Mouse (Mus musculus): ENCODE results near the gene Hist1h2ae.
"Not testable (repeated sequence)": the region's sequence is repeated elsewhere in the genome, so short reads cannot be mapped to it uniquely, and the experiment has no call there.

Hist1h2ae gene

DNA sequence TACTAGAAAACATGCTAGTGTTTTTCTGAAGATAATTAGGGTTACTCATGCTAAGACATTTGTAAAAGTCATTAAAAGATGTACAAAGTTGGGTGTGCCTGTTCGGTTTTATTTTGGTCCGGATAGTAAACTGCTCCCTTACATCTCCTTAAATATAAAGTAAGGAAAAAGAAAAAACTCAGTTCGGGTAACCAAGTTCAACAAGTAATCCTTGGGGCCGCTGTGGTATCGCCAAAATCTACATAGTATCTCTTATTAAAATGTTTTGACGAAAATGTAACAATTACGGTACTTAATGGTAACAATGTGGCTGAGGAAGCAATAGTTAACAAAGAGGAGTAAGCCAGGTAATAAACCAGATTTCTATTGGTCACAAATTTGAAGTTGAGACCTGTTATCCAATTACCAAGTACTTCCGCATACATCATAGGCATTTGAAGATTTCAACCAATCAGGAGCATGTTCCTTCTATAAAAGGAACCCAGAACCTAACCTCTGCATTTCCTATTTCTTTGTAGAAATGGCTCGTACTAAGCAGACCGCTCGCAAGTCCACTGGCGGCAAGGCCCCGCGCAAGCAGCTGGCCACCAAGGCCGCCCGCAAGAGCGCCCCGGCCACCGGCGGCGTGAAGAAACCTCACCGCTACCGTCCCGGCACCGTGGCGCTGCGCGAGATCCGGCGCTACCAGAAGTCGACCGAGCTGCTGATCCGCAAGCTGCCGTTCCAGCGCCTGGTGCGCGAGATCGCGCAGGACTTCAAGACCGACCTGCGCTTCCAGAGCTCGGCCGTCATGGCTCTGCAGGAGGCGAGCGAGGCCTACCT, 26.8 kb downstream of the Hist1h2ae start, which contains the start of gene Hist1h3f:
TSS of gene Hist1h3f (plus strand) at position 88 of the 822 bp plus-strand sequence.
- in situ Hi-C loops (cut with MboI; ENCODE audit: low sequenced_read_pairs), result no loop called here

DNA sequence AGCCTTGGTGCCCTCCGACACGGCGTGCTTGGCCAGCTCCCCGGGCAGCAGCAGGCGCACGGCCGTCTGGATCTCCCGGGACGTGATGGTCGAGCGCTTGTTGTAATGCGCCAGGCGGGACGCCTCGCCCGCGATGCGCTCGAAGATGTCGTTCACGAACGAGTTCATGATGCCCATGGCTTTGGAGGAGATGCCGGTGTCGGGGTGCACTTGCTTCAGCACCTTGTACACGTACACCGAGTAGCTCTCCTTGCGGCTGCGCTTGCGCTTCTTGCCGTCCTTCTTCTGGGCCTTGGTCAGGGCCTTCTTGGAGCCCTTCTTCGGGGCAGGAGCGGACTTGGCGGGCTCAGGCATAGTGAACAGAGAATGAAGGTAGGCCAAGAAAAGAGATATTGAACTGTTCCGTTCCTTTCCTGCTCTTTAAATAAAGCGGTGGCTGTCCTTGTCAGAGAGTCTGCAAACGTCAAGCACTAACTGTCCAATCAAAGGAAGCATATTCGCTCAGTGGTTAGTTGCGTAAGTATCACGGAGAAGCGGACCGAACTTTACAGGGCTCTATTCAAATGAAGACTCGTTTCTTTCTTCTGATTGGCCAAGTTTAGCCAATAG, 27.9 kb downstream of the Hist1h2ae start, which contains the start of gene Hist1h2bh:
TSS of gene Hist1h2bh (minus strand) at position 394 of the 609 bp plus-strand sequence.
- in situ Hi-C loops (cut with MboI; ENCODE audit: low sequenced_read_pairs), result not testable (repeated sequence)

DNA sequence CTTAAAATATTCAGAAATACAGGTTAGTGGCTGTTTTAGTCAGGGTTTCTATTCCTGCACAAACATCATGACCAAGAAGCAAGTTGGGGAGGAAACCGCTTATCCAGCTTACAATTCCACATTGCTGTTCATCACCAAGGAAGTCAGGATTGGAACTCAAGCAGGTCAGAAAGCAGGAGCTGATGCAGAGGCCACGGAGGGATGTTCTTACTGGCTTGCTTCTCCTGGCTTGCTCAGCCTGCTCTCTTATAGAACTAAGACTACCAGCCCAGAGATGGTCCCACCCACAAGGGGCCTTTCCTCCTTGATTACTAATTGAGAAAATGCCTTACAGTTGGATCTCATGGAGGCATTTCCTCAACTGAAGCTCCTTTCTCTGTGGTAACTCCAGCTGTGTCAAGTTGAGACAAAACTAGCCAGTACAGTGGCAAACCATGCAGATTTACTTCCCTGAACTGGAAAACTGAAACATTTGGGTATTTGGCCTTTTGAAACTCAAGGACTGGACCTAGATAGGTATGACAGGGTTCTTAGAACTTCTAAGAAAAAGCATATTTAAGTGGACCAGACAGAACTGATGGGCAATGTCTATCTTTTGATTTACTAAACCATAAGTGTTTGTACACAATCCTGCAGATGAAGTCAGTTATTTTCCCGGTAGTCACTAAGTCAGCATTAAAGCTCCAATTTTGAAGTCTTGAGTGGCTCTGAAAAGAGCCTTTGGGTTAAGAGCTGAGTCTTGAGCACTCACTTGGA, 28.6 kb downstream of the Hist1h2ae start:
- in situ Hi-C loops (cut with MboI; ENCODE audit: low sequenced_read_pairs), result not testable (repeated sequence)

DNA sequence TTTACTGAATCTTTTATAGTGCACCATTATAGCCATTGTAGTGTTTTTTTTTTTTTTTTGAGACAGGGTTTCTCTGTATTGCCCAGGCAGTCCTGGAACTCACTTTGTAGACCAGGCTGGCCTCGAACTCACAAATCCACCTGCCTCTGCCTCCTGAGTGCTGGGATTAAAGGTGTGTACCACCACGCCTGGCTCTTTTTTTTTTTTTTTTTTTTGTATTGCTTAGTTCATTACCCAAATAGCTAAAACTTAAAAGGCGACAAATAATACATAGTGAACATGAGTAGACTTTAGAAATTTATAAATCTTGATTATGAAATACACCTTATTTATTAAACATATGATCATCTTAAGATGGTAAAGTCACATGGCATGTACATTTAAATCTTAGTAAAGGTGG, 29.5 kb downstream of the Hist1h2ae start:
- in situ Hi-C loops (cut with MboI; ENCODE audit: low sequenced_read_pairs), result no loop called here

DNA sequence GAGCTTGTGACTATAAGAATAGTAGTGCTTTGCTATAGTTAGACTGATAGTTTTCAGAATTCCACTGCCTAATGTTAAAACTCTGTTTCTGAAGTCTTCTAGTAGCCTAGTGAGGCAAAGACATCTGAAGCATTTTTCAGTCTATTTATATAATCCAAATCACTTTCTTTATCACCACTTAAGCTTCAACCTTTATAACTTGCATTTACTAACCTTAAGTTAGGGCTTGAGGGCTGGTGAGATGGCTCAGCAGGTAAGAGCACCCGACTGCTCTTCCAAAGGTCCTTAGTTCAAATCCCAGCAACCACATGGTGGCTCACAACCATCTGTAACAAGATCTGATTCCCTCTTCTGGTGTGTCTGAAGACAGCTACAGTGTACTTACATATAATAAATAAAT, 31.2 kb downstream of the Hist1h2ae start:
- in situ Hi-C loops (cut with MboI; ENCODE audit: low sequenced_read_pairs), result not testable (repeated sequence)

DNA sequence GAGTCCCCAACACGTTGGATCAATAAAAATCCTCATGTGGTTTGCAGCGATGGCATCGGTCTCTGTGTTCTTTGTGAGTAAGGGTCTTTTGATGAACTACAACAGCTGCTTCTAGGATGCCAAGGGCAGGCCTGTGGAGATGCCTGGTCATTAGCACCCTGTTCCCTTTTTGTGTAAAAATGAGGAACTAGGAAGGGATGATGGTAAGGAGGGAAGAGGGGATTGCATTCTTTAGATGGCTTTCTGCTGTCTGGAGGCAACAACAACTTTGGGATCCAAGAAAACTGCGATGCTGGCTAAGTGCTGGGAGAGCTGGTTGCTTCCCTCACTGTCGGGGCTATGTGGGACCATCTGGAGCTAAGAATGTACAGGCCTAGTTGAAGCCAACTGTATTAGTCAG, 32.8 kb downstream of the Hist1h2ae start:
- in situ Hi-C loops (cut with MboI; ENCODE audit: low sequenced_read_pairs), result no loop called here

DNA sequence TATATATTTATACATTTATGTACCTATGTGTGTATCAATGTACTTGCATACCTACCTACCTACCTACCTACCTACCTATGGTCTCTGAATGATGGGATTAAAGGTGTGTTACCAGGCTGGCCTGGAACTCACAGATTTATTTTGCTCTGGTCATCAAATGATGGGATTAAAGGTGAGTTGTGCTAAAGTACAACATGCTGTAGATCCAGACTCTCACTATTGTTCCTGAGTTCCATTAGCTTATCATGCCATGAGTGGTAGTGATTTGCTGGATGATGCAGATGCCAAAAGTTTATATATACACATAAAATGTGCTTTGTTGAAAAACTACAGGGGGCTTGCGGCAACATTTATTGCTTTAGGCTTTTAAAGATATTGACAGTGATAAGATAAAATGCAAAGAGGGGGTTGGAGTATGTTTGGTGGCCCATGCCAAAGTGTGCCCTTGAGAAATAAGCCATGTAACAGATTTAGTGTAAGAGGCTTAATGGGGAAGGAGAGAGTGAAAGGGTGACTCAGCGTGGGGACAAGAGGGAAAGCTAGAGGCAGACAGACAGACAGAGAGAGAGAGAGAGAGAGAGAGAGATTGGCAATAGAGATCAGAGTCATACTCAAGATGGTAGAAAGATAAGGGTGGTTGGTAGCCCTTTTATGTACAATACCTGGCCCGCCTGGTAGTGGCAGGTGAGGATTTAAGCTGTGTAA, 33.9 kb downstream of the Hist1h2ae start:
- in situ Hi-C loops (cut with MboI; ENCODE audit: low sequenced_read_pairs), result no loop called here

DNA sequence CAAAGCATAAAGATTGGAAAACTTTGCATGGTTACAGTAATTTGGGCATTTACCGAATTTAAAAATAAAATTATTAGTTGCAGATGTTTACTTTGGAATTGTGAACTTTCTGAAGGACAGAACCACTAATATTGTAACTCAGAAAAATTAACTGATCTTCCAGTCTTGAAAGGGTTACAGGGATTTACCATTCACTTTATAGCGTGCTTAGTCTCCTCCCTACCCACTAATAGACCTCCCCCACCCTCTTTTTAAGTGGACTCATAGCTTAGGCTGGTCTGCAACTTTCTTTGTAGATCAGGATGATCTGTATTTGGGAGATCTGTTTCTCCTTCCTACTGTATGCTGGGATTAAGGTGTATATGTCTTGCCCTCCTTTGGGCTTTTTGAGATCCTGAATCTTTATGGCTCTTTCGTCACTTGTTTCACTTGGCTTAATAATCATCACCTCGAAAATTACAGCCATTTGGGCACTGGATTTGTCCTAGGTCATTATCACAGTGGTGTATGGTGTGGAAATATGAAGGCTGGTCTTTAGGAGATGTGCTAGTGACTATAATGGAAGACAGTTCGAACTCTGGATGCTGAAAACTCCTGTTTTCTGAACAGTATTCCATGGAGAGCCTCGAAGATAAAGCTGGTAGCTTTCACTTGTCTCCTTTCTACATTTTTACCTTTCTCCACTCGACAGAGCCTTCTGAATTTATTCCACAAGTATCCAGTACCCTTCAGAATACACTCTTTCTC, 34.8 kb downstream of the Hist1h2ae start:
- in situ Hi-C loops (cut with MboI; ENCODE audit: low sequenced_read_pairs), result no loop called here

DNA sequence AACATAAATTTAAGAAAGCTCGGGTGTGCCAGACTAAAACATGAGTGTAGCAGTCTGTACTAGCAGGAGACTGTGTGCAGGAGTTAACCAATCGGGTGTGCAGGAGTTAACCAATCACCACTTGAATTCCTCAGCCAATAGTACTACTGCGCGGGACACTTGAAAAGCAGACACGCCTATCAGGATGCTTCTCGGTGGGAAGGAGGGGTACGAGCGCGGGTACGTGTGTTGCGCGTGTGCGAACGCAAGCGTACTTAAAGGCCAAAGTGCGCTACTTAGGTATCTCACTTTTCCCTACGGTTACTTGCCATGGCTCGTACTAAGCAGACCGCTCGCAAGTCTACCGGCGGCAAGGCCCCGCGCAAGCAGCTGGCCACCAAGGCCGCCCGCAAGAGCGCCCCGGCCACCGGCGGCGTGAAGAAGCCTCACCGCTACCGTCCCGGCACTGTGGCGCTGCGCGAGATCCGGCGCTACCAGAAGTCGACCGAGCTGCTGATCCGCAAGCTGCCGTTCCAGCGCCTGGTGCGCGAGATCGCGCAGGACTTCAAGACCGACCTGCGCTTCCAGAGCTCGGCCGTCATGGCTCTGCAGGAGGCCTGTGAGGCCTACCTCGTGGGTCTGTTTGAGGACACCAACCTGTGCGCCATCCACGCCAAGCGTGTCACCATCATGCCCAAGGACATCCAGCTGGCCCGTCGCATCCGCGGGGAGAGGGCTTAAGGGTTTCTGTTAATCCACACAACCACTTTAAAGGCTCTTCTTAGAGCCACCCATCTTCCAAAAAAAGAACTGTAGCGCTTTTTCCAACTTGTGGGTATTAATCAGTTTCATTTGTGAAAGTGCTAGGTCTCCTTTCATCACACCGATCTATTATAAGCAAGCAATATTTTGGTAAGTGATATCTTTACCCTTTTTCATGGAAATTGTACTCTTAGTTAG, 35.6 kb downstream of the Hist1h2ae start, which contains the start of gene Hist1h3g:
TSS of gene Hist1h3g (plus strand) at position 286 of the 939 bp plus-strand sequence.
- in situ Hi-C loops (cut with MboI; ENCODE audit: low sequenced_read_pairs), result not testable (repeated sequence)

DNA sequence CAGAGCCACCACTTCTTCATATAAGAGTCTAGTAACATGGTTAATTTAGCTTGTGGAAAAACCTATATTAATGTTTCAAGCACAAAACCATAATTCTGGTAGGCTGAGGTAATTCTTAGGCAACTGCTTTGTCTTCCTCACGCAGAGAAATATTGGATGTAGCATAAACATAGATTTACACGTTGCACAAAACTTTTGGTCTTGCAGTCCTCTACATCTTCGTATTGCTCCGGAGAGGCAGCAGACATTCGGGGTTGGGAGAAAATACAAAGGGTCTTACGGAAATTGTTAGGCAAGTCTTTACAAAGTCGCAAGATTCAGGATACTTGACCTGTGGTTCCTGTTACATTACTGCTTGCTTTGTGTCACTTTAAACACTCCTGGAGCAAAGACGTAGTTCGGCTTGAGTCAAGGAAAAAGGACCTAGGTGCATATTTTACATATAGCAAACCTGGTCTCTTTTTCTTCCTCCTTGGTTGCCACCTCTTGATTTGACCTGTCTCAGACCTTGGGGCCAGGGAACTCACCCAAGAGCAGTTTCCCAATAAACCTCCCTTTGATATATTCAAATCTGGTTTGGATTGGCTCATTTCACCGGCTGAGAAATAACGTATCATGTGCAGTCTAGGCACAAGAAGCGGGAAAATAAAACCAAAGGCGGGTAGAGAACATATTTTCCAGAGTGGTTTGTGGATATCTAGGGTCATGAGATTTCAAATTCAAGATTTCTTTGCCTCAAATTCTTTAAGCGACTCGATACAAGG, 36.5 kb downstream of the Hist1h2ae start:
- in situ Hi-C loops (cut with MboI; ENCODE audit: low sequenced_read_pairs), result no loop called here

DNA sequence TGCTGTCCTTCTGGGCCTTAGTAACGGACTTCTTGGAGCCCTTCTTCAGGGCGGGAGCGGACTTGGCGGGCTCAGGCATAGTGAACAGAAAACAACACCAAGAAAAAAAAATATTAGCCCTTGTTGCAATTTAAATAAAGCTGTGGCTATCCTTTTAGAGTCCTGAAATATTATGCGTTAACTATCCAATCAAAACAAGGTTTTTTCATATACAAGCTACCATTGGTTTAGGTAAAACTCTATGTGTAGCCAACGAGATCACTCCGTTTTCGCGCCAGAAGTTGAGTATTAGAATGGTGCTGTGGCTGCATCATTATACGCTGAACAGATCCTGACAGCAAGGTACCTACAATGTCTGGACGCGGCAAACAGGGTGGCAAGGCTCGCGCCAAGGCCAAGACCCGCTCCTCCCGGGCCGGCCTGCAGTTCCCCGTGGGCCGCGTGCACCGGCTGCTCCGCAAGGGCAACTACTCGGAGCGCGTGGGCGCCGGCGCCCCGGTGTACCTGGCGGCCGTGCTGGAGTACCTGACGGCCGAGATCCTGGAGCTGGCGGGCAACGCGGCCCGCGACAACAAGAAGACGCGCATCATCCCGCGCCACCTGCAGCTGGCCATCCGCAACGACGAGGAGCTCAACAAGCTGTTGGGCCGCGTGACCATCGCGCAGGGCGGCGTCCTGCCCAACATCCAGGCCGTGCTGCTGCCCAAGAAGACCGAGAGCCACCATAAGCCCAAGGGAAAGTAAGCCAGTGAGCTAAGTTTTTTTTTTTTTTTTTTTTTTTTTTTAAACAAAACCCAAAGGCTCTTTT, 37.3 kb downstream of the Hist1h2ae start, which contains the start of gene Hist1h2af:
TSS of gene Hist1h2af (plus strand) at position 347 of the 808 bp plus-strand sequence.
- in situ Hi-C loops (cut with MboI; ENCODE audit: low sequenced_read_pairs), result not testable (repeated sequence)

DNA sequence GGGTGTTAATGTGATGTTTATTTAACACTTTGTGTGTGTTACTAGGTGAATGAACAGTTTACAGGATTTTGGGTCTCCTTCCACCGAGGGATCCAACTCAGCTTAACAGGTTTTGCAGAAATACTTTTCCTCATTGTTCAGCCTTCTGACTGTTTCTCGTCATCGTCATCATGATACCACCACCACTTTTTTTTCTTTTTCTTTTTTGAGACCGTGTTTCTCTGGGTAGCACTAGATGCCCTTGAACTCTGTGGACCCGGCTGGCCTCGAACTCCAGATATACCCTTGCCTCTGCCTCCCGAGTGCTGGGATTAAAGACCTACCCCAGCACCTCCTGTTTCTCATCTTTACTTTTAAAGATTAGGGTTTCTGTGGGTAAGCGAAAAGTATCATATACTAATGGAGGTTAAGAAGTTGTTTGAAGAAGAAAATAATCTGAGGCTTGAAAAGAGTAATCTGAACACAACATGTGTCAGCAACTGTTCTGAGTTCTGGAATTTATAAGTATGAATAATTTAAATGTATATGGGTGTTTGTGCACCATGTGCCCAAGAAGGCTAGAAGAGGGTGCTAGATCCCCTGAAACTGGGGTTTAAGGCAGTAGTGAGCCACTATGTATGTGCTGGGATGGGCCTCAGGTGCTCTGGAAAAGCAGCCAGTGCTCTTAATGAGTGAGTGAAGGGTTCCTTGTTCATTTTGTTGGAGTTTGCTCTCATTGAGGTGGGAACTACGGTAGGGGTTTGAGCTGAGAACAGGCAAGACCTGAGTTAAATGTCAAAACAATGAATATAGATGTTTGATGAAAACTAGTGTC, 38.6 kb downstream of the Hist1h2ae start:
- in situ Hi-C loops (cut with MboI; ENCODE audit: low sequenced_read_pairs), result no loop called here

DNA sequence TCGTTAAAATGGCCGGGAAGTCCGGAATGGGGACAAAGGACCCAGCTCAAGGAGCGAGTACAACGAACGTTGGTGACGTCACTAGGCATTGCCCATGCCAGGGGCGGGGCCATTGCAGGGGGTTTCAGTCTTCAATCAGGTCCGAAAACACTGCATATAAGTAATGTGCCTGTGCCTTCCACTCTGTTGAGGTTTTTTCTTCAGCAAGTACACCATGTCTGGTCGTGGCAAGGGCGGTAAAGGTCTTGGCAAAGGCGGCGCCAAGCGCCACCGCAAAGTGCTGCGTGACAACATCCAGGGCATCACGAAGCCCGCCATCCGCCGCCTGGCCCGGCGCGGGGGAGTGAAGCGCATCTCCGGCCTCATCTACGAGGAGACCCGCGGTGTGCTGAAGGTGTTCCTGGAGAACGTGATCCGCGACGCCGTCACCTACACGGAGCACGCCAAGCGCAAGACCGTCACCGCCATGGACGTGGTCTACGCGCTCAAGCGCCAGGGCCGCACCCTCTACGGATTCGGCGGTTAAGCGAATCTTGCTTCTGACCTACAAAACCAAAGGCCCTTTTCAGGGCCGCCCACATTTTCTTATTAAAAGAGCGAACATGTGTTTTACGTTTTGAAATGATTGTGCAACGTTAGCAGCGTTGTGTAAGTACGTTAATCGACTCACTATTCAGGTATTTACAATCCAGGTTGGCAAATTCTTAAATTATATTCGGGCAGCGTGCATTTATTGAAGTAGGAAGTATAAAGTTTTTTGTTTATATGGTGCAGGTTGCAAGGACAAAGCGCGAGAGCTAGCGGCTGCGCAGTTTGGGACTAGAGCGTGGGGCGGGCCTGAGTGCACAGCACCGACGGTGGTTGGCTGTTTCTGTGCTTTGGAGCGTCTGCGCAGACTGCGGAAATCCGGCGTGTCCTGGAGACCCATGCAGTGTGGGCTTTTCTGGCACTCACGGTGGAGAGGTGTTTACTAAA, 39.8 kb downstream of the Hist1h2ae start, which contains the start of gene Hist1h4h:
TSS of gene Hist1h4h (plus strand) at position 150 of the 975 bp plus-strand sequence.
- in situ Hi-C loops (cut with MboI; ENCODE audit: low sequenced_read_pairs), result no loop called here

DNA sequence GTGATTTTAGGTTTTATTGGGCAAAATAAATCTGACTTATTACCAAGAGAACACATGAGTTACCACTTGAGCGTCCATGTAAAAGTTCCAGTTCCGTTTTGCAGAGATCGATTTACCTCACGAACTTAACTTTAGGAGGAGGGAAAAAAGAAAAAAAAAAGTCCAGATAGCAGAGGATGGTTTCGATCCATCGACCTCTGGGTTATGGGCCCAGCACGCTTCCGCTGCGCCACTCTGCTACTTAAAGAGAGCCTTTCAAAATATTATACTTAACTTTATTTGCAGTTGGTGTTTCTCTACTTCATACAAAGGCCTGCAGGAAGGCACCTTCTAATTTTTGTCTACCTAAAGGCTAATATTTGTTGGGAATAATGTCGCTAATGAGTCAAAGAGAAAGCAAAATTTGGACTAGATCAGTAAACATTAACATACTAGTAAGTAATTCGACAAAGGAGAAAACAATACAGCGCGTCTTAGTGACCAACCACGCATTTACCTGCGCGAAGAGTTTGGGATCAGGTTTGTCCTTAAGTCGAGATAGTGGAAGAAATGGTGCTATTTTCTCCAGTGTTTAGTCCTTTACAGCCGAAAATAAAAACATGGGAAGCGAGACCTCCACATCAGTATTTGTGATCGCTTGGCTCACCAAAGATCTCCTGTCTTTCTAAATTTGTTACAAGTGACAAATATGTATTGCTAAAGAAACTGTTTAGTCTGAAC, 40.7 kb downstream of the Hist1h2ae start:
- in situ Hi-C loops (cut with MboI; ENCODE audit: low sequenced_read_pairs), result no loop called here

Data from CH12F3 (cell line).